Mouse (Mus musculus): ENCODE results near the gene Kctd18.

The Kctd18 gene

DNA sequence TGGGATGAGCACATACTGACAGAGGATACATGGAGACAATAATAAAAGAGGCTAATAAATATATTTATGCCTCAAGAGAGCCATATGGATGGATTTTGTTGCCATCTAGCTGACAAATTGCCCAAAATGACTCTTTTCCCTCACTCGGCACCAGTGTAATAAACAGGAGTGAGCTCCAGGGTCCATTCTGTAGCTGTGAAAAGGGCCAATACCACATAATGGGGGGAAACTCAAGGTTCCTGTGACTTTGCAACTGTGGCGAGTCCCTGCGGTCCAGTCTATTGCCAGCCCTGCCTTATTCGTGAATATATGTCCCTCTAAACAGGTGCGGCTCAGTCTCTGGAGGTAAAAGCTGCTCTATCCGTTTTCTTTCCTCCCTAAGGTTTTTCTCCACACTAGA lies 107.2 kb downstream of the Kctd18 start:
- DNase-seq (ENCODE audit: extremely low read depth, insufficient read length, low spot score), result no peak

- no peak for DNase-seq (ENCODE audit: extremely low read depth, insufficient read length, low spot score)
Observed at GRCm38 (mm10) chr1:57906312-57906711, 112.4 kb downstream of the Kctd18 start.

- no peak for DNase-seq (ENCODE audit: extremely low read depth, insufficient read length, low spot score)
Observed at GRCm38 (mm10) chr1:57905912-57906311, 112.8 kb downstream of the Kctd18 start.

Data from 3134 (cell line).